Mouse (Mus musculus) bone marrow macrophage, adult 2 months (primary cell): ENCODE measurements around the gene Slc25a34.

Experiments
- CTCF ChIP-seq: IDR thresholded peaks from 2 replicates; pipeline ENCODE4 v1.5.1; 2012; ENCODE audit warnings: low read depth, mild to moderate bottlenecking, low read length, moderate library complexity
- POLR2A ChIP-seq: IDR thresholded peaks from 2 replicates; pipeline ENCODE4 v1.6.1; 2012; ENCODE audit warnings: mild to moderate bottlenecking, low read depth, low read length, borderline replicate concordance

DNA sequence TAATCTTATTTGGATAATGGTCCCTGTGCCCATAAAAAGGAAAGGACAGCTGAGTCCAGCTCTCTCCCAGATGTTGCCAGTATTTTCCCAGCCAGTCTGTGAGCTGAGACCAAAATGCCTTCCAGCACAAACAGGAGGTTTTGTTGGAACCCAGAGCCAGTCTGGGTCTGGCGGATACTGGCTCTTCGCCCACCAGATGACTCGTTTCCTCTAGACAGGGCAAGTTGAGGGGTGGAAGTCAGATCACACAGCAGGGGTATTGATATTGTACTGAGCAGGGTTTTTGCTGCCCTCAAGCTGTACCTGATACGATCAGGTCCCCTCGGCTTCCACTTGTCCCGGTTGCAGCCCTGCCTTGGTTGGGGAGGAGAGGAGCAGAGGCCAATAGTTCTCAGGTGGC is 14.1 kb downstream of the Slc25a34 start:
- TF ChIP-seq CTCF (no peak), POLR2A (no peak)
